Mouse (Mus musculus) macrophage (primary cell): ENCODE results near the gene Tep1. TPM values are rescaled to one million over a fixed set of nuclear protein-coding genes. Genes with fewer than 3 reads are reported as not detected.
"Not testable (repeated sequence)": the region's sequence is repeated elsewhere in the genome, so short reads cannot be mapped to it uniquely, and the experiment has no call there.

ENCODE experiments used
- H3K27ac ChIP-seq: fragments of 350-480 bp; formaldehyde crosslinking; 2 replicates; pipeline ENCODE4 v1.9.0; 2021
- H3K36me3 ChIP-seq: fragments of 350-480 bp; formaldehyde crosslinking; 2 replicates; pipeline ENCODE4 v1.9.0; 2021; ENCODE audit errors: inconsistent target
- H3K4me3 ChIP-seq: fragments of 350-480 bp; formaldehyde crosslinking; 2 replicates; pipeline ENCODE4 v1.9.0; 2021; ENCODE audit errors: inconsistent target
- H3K79me2 ChIP-seq: fragments of 350-480 bp; formaldehyde crosslinking; 2 replicates; pipeline ENCODE4 v1.9.0; 2021; ENCODE audit errors: inconsistent target
- WGBS: methylation state at CpG from one replicate; pipeline ENCODE4 v1.1.7; 2026; ENCODE audit warnings: inconsistent platforms; ENCODE audit not compliant: missing documents; 5-methylcytosine and 5-hydroxymethylcytosine counted together
- polyA plus RNA-seq: library from polyadenylated mRNA; stranded (reverse); fragments of 250-400 nt; gene quantifications from 3 replicates; pipeline ENCODE4 v1.2.4, GENCODE M21; 2018; ENCODE audit warnings: inconsistent platforms

Gene Tep1
- polyA plus RNA-seq, 1 experiment from 2014 or later, result 54.3 TPM

DNA sequence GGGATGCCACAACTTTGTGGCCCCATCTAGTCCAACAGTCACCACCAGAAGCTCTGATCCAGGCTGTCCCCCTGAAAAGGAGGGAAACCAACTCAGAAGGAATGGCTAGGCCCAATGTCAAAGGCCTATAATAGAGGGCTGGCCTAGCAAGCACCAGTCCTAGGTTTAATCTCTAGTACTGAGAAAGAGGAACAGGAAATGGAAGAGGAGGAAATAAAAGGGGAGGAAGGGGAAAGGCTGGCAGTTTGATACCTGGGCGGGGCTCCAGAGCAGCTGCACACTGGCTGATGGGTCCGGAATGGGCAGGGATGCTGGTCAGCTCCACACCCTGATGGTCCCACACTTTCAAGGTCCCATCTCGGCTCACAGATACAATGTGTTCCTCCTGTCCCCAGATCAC is 40.5 kb downstream of the Tep1 start:
- peaks cover 73% of the 10 kb centered on the region for H3K36me3 ChIP-seq
- H3K4me3 ChIP-seq, result peak overlapping the region; percentile 26
- 43% methylated on average over 3 of the region's 3 CpGs for WGBS
- H3K79me2 ChIP-seq, result peaks cover 58% of the 10 kb centered on the region
- peak overlapping the region; percentile 78 for H3K27ac ChIP-seq

- Histone ChIP-seq H3K79me2 (peaks cover 62% of the 10 kb centered on the region), H3K27ac (no peak overlapping the region), H3K36me3 (peaks cover 75% of the 10 kb centered on the region), H3K4me3 (no peak overlapping the region)
- 100% methylated on average over 4 of the region's 4 CpGs for WGBS
Measured at GRCm38 (mm10) chr14:50826579-50826978, 43.8 kb downstream of the Tep1 start.

- 3% methylated on average over 9 of the region's 9 CpGs for WGBS
- Histone ChIP-seq H3K4me3 (no peak overlapping the region; the same call in 1 of the 2 replicates), H3K79me2 (peaks cover 50% of the 10 kb centered on the region), H3K36me3 (peaks cover 62% of the 10 kb centered on the region), H3K27ac (peak overlapping the region; percentile 85)
Measured at GRCm38 (mm10) chr14:50824219-50824618, 46.1 kb downstream of the Tep1 start.

DNA sequence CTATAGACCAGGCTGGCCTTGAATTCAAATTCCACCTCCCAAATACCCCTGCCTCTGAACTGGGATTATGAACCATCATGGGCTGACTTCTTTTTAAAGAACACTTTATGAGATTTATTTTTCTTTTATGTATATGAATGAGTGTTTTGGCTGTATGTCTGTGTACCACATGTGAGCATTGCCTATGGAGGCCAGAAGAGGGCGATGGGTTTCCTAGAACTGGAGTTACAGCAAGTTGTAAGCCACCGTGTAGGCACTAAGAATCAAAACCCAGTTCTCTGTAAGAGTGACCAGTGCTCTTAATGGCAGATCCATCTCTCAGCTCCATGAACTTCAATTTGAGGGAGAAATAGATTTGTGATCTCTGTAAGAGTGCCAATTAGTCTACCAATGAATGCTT is 47.1 kb downstream of the Tep1 start:
- Histone ChIP-seq H3K27ac (peak overlapping the region; percentile 85), H3K4me3 (no peak overlapping the region), H3K36me3 (peaks cover 58% of the 10 kb centered on the region), H3K79me2 (peaks cover 40% of the 10 kb centered on the region)
- WGBS, result 84% methylated on average over 2 of the region's 2 CpGs

GRCm38 (mm10) chr14:50813060-50813459 is 57.3 kb downstream of the Tep1 start:
- WGBS, result 100% methylated on average over 2 of the region's 2 CpGs
- Histone ChIP-seq H3K4me3 (no peak overlapping the region), H3K79me2 (peaks cover 16% of the 10 kb centered on the region), H3K36me3 (peaks cover 55% of the 10 kb centered on the region), H3K27ac (no peak overlapping the region)

DNA sequence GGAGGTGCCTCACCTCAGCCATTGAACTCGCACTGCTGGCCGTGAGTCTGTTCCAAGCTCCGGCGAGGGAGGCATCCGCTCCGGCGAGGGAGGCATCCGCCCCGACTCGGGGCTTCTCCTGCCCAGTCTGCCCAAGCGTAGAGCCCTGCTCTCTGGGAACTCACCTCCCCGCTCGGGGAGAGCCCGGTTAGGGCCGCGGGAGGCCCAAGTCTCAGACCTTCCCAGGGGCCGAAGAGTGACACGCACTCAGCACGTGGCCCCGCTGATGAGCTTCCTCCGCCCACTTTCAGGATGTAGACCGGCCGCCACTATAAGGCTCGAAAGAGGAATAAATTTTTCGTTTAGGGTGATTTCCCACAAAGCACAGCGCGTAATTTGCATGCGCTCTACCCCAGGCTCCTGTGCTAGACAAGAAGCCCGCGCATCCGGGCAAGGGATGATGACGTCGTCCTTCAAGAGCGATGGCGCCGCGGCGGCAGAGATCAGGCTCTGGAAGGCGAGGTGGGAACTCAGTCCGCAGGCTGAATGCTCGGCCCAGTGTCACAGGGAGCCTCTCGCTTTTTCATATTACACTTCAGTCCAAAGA is 62.8 kb downstream of the Tep1 start, which contains the start of the genes Ccnb1ip1 and Parp2:
Gene Ccnb1ip1 (minus strand): TSS at position 246 of the 586 bp plus-strand sequence.
Gene Parp2 (plus strand): TSS at position 355 of the 586 bp plus-strand sequence.
- Histone ChIP-seq H3K79me2 (peaks cover 18% of the 10 kb centered on the region), H3K4me3 (peak within 1 kb of the TSS; percentile 82), H3K27ac (peak within 1 kb of the TSS; percentile 65), H3K36me3 (peaks cover 10% of the 10 kb centered on the region; the same call in 1 of the 2 replicates)
- WGBS, result under 1% methylated on average over 42 of the region's 42 CpGs

- 95% methylated on average over 2 of the region's 5 CpGs for WGBS
- not testable (repeated sequence) for H3K36me3 ChIP-seq, H3K4me3 ChIP-seq, H3K27ac ChIP-seq
- H3K79me2 ChIP-seq, result peaks cover 18% of the 10 kb centered on the region
Measured at GRCm38 (mm10) chr14:50806469-50806868, 63.9 kb downstream of the Tep1 start.

DNA sequence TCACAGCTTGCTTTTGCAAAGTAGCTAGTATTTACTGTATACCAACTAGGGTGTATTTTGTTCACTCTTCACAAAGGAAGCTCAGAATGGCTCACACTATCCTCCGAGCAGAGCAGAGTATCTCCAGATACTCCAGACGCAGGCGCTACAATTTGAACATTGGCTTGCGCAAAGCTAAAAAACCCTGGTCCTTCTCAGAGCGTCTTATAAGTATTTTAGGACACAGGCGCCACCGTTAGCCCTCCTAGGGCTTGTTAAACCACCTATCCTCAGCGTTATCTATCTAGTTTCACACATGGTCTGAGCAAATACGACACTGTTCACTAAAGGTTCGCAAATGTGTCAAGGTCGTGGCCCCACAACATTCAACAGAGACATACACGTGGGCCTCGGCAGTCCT is 65.7 kb downstream of the Tep1 start:
- Histone ChIP-seq H3K79me2 (peaks cover 18% of the 10 kb centered on the region), H3K27ac (no peak overlapping the region), H3K36me3 (no peaks in the 10 kb centered on the region), H3K4me3 (no peak overlapping the region)
- 93% methylated on average over 13 of the region's 13 CpGs for WGBS

GRCm38 (mm10) chr14:50802843-50803562 is 67.4 kb downstream of the Tep1 start:
- H3K36me3 ChIP-seq, result no peaks in the 10 kb centered on the region
- H3K27ac ChIP-seq, result no peak overlapping the region
- no peak overlapping the region for H3K4me3 ChIP-seq
- peaks cover 1% of the 10 kb centered on the region for H3K79me2 ChIP-seq
- WGBS, result 59% methylated on average over 4 of the region's 4 CpGs

- no peak overlapping the region for H3K27ac ChIP-seq
- 93% methylated on average over 6 of the region's 6 CpGs for WGBS
- no peaks in the 10 kb centered on the region for H3K79me2 ChIP-seq
- no peak overlapping the region for H3K4me3 ChIP-seq
- H3K36me3 ChIP-seq, result no peaks in the 10 kb centered on the region
Measured at GRCm38 (mm10) chr14:50802441-50802840, 67.9 kb downstream of the Tep1 start.

GRCm38 (mm10) chr14:50799502-50800259 is 70.7 kb downstream of the Tep1 start:
- H3K4me3 ChIP-seq, result no peak overlapping the region
- H3K79me2 ChIP-seq, result no peaks in the 10 kb centered on the region
- 6% methylated on average over 3 of the region's 3 CpGs for WGBS
- H3K36me3 ChIP-seq, result no peaks in the 10 kb centered on the region
- H3K27ac ChIP-seq, result no peak overlapping the region

DNA sequence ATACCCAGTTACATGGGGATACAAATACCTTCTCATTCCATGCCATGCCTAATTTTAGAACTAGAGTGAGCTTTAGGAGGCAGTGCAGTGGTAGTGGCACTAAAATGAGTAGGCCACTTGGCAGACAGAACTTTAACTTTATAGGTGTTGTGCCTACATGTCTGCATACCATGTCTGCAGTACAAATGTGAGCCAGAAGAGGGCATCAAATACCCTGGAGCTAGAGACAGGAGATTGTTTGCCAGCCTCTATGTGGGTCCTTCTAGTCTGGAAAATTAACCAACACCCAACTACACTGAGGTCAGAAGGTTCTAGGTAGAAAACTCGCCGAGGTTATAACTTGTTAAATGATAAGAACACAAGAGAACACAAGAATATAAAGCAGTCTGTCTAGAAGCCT is 71.8 kb downstream of the Tep1 start:
- 64% methylated on average over 2 of the region's 2 CpGs for WGBS
- Histone ChIP-seq H3K27ac (no peak overlapping the region), H3K36me3 (no peaks in the 10 kb centered on the region), H3K4me3 (no peak overlapping the region), H3K79me2 (no peaks in the 10 kb centered on the region)

DNA sequence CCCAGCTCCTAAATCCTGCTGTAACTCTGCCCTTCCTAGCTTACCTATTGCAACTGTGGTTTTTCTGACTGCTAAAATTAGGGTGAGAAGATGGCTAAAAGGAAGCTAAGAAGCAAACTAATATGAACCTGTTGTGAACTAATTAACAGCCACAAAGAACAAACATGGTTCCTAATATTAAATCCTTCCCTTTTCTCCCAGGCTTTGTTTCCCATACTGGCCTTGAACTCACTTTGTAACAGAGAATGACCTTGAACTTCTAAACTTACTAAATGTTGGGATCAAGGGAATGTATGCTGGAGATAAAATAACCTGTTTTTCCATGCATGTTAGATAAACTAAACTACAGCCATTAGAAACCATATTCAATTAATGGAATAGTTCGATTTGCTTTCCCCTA is 73.9 kb downstream of the Tep1 start:
- Histone ChIP-seq H3K27ac (no peak overlapping the region), H3K79me2 (no peaks in the 10 kb centered on the region), H3K4me3 (no peak overlapping the region), H3K36me3 (no peaks in the 10 kb centered on the region)
- WGBS, result 100% methylated on average over 1 of the region's 1 CpGs

DNA sequence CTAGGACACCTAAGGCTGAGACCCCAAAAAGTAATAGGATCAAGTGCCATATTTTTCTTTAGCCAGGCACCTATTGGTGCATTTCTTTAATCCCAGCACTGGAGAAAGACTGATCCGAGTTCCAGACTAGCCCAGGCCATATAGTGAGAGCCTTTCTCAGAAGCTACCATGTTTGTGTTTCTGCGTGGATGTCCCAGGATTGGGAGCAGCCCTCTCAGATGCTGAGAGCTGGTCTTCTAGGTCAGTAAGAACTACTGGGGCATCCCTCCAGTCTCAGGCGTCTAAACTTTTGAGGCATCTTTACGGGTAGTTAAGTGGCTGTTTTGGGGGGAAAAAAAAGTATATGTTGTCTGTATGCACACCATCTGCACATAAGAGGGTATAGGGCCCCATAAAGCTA is 74.4 kb downstream of the Tep1 start:
- WGBS, result 100% methylated on average over 4 of the region's 4 CpGs

More for the DNA sequence above, 74.4 kb downstream of the Tep1 start:
- Histone ChIP-seq H3K27ac (no peak overlapping the region), H3K4me3 (no peak overlapping the region), H3K36me3 (no peaks in the 10 kb centered on the region), H3K79me2 (no peaks in the 10 kb centered on the region)
